ENCODE assay signal across 11 mouse cellular contexts in genomic region chr8:69614687-69615086, GRCm38 (mm10). TPM values are rescaled to one million over a fixed set of nuclear protein-coding genes. Genes with fewer than 3 reads are reported as not detected.
DNase-seq lines count a peak whose midpoint lies in the region; ATAC-seq and TF ChIP-seq lines count a peak whose summit lies in the region.
"Had no signal": no experiment of that assay in that cellular context is flagged by ENCODE, and none has a peak within 500 bp of the region (broad histone marks: within the 10 kb centered on the region; RNA-seq: fewer than 3 reads in every experiment).

No protein-coding gene starts in this region.

- no peak for ATAC-seq in CD4-positive, CD25-positive, alpha-beta regulatory T cell, adult 4 months
- ATAC-seq: forebrain, embryonic 16.5 days had no signal

- H3K4me3 ChIP-seq in layer of hippocampus, adult 2 months = no peak overlapping the region
- H3K4me3 ChIP-seq in midbrain, embryonic 10.5 days = no peak overlapping the region
- H3K4me3 ChIP-seq: embryonic facial prominence, embryonic 15.5 days had no signal

- H3K27me3 ChIP-seq in midbrain, embryonic 10.5 days (ENCODE audit: low read depth, poor library complexity, severe bottlenecking) = no peaks in the 10 kb centered on the region
- H3K27me3 ChIP-seq: embryonic facial prominence, embryonic 15.5 days had no signal

- 60% methylated on average over 2 of the region's 2 CpGs for whole genome bisulfite sequencing in midbrain, embryonic 10.5 days

- no peaks in the 10 kb centered on the region for H3K4me1 ChIP-seq in midbrain, embryonic 10.5 days
- H3K4me1 ChIP-seq: embryonic facial prominence, embryonic 15.5 days had no signal

- H3K9me3 ChIP-seq in midbrain, embryonic 10.5 days (replicated peaks) = no peaks in the 10 kb centered on the region
- H3K9me3 ChIP-seq: embryonic facial prominence, embryonic 15.5 days had no signal

- no peak overlapping the region for H3K27ac ChIP-seq in layer of hippocampus, adult 2 months
- H3K27ac ChIP-seq in midbrain, embryonic 10.5 days (replicated peaks) = no peak overlapping the region
- H3K27ac ChIP-seq: embryonic facial prominence, embryonic 15.5 days had no signal

- H3K36me3 ChIP-seq in midbrain, embryonic 10.5 days = peaks cover 98% of the 10 kb centered on the region

- DNase-seq in CD4-positive, CD25-positive, alpha-beta regulatory T cell, adult 2 months (ENCODE audit: low read depth, low spot score) = peak; percentile 49
- no peak for DNase-seq in layer of hippocampus, adult 2 months (ENCODE audit: low spot score in 2 of 2)
- no peak for DNase-seq in layer of hippocampus, adult 9-11 months
- peak; percentile 39 for DNase-seq in thymus, postnatal 4 days
- DNase-seq in thymus, postnatal 25 days = no peak
- DNase-seq in midbrain, embryonic 10.5 days (ENCODE audit: low spot score) = no peak
- DNase-seq in frontal cortex, postnatal 25 days (ENCODE audit: low spot score in 2 of 2) = no peak
- DNase-seq: heart, postnatal 36 days had no signal

- TF ChIP-seq CTCF in layer of hippocampus, adult 2 months (conservative IDR thresholded peaks at IDR 0.05) = peak; percentile 75

RNA-seq across cellular contexts. Expression of gene Zfp868, which starts 10.7 kb away (rescaled TPM):
- 10 to 100 TPM; 34.9 to 47.5 TPM for polyA plus RNA-seq in CD4-positive, CD25-positive, alpha-beta regulatory T cell, adult 4 months (2017; shearing (Covaris generic))
- total RNA-seq in layer of hippocampus, adult 2 months (2021) = 10 to 100 TPM; 19.1 to 19.8 TPM
- polyA plus RNA-seq in midbrain, embryonic 10.5 days (2016; fragmentation: Nextera tagmentation; extraction: Ambion mirVana) = 34.7 and 37.0 TPM in 2 replicates

RNA-seq across cellular contexts. Expression of gene Zfp964, which starts 39.6 kb away (rescaled TPM):
- under 1 TPM; 0.89 to 0.95 TPM for polyA plus RNA-seq in CD4-positive, CD25-positive, alpha-beta regulatory T cell, adult 4 months (2017; shearing (Covaris generic))
- 1 to 10 TPM; 4.8 to 5.6 TPM for total RNA-seq in layer of hippocampus, adult 2 months (2021)
- polyA plus RNA-seq in midbrain, embryonic 10.5 days (2016; fragmentation: Nextera tagmentation; extraction: Ambion mirVana) = 2.2 and 3.2 TPM in 2 replicates

Comparison
In these comparisons a context has a peak if more than half of its experiments do, and no peak if none do; other contexts are left out.
1. DNase-seq: peak in CD4-positive, CD25-positive, alpha-beta regulatory T cell, adult 2 months (single experiment) and thymus, postnatal 4 days (single experiment); none in layer of hippocampus, adult 2 months (0 of 2), layer of hippocampus, adult 9-11 months (single experiment), thymus, postnatal 25 days (single experiment), midbrain, embryonic 10.5 days (single experiment) and frontal cortex, postnatal 25 days (0 of 2).